Mouse (Mus musculus): ENCODE results near the gene Slc25a24.

Slc25a24 gene

GRCm38 (mm10) chr3:109122641-109123530 lies at the start of gene Slc25a24:
TSS of gene Slc25a24 (plus strand) at chr3:109123149.
- peak; percentile 47 to 53 for DNase-seq

- no peak for DNase-seq
Observed at GRCm38 (mm10) chr3:109080169-109080568, 42.8 kb upstream of the Slc25a24 start, which contains the start of gene Slc25a54. TSS of gene Slc25a54 (plus strand) at chr3:109080469.

GRCm38 (mm10) chr3:109084418-109084817 lies 38.5 kb upstream of the Slc25a24 start:
- no peak for DNase-seq

GRCm38 (mm10) chr3:109088460-109088859 lies 34.5 kb upstream of the Slc25a24 start:
- DNase-seq, result no peak

- DNase-seq, result no peak
Observed at GRCm38 (mm10) chr3:109104702-109105101, 18.2 kb upstream of the Slc25a24 start.

GRCm38 (mm10) chr3:109117136-109117535 lies 5.8 kb upstream of the Slc25a24 start:
- DNase-seq, result no peak

GRCm38 (mm10) chr3:109119562-109119961 lies 3.4 kb upstream of the Slc25a24 start:
- DNase-seq, result no peak

GRCm38 (mm10) chr3:109119973-109120372 lies 3.0 kb upstream of the Slc25a24 start:
- DNase-seq, result no peak

GRCm38 (mm10) chr3:109123531-109123981 lies 607 bp downstream of the Slc25a24 start:
- peak; percentile 7 to 10 for DNase-seq

GRCm38 (mm10) chr3:109124091-109124490 lies 1.1 kb downstream of the Slc25a24 start:
- no peak for DNase-seq

GRCm38 (mm10) chr3:109125531-109125930 lies 2.6 kb downstream of the Slc25a24 start:
- no peak for DNase-seq

- no peak for DNase-seq
Observed at GRCm38 (mm10) chr3:109129768-109130167, 6.8 kb downstream of the Slc25a24 start.

GRCm38 (mm10) chr3:109132966-109133365 lies 10.0 kb downstream of the Slc25a24 start:
- DNase-seq, result no peak

GRCm38 (mm10) chr3:109134036-109134435 lies 11.1 kb downstream of the Slc25a24 start:
- no peak for DNase-seq

GRCm38 (mm10) chr3:109135352-109135751 lies 12.4 kb downstream of the Slc25a24 start:
- DNase-seq, result no peak

- DNase-seq, result no peak
Observed at GRCm38 (mm10) chr3:109152561-109152960, 29.6 kb downstream of the Slc25a24 start.

- DNase-seq, result no peak
Observed at GRCm38 (mm10) chr3:109153410-109153809, 30.5 kb downstream of the Slc25a24 start.

- DNase-seq, result no peak
Observed at GRCm38 (mm10) chr3:109155926-109156669, 33.1 kb downstream of the Slc25a24 start.

- DNase-seq, result no peak
Observed at GRCm38 (mm10) chr3:109157481-109157880, 34.5 kb downstream of the Slc25a24 start.

- DNase-seq, result no peak
Observed at GRCm38 (mm10) chr3:109164088-109164487, 41.1 kb downstream of the Slc25a24 start.

GRCm38 (mm10) chr3:109164644-109165043 lies 41.7 kb downstream of the Slc25a24 start:
- DNase-seq, result no peak

- no peak for DNase-seq
Observed at GRCm38 (mm10) chr3:109165214-109165829, 42.4 kb downstream of the Slc25a24 start.

GRCm38 (mm10) chr3:109169121-109169520 lies 46.2 kb downstream of the Slc25a24 start:
- no peak for DNase-seq
